Mouse (Mus musculus) cortical plate, adult 2 months (tissue): Measurements from ENCODE around the gene Adora3.

Experiments used
- CTCF ChIP-seq: fragments of 200-500 bp; IDR thresholded peaks from 2 replicates; pipeline ENCODE4 v1.5.1; 2011; ENCODE audit warnings: mild to moderate bottlenecking, control low read depth, low read length; ENCODE audit not compliant: insufficient read depth; ENCODE audit errors: extremely low read depth
- POLR2A ChIP-seq: fragments of 200-500 bp; IDR thresholded peaks from 2 replicates; pipeline ENCODE4 v1.6.1; 2011; ENCODE audit warnings: mild to moderate bottlenecking, low read length, control low read depth; ENCODE audit not compliant: insufficient read depth; ENCODE audit errors: extremely low read depth

DNA sequence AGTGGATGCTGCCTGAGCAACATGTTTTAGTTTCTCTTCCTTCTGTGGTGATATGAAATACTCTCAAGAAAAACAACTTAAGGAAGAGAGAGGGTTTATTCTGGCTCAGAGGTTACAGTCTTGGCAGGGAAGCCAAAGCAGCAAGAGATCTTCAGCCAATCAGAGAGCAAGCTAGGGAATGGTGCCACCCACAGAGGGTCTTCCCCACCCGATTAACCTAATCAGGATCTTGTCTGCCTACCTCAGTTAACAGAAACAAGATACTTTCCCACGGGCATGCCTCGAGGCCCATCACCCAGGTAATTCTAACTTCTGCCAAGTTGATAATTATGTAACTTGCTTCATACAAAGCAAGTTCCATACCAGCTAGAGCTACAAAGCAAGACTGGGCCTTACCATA, 9.8 kb downstream of the Adora3 start:
- TF ChIP-seq CTCF (no peak), POLR2A (no peak)
